Mouse (Mus musculus): Measurements from ENCODE around the gene Tnnt3.

The Tnnt3 gene

GRCm38 (mm10) chr7:142498575-142498974, at the start of gene Tnnt3:
TSS of gene Tnnt3 (plus strand) at chr7:142498836.
- no peak for DNase-seq (ENCODE audit: low spot score in 2 of 2)

- no peak for DNase-seq (ENCODE audit: low spot score in 2 of 2)
These were observed 49.5 kb upstream of the Tnnt3 start for GRCm38 (mm10) chr7:142449038-142449617.

GRCm38 (mm10) chr7:142454706-142455105, 43.9 kb upstream of the Tnnt3 start:
- DNase-seq (ENCODE audit: low spot score in 2 of 2): no peak

- DNase-seq (ENCODE audit: low spot score in 2 of 2): no peak
These were observed 43.4 kb upstream of the Tnnt3 start for GRCm38 (mm10) chr7:142455251-142455650.

- no peak for DNase-seq (ENCODE audit: low spot score in 2 of 2)
These were observed 41.8 kb upstream of the Tnnt3 start for GRCm38 (mm10) chr7:142456806-142457205.

- DNase-seq (ENCODE audit: low spot score in 2 of 2): no peak
These were observed 41.3 kb upstream of the Tnnt3 start for GRCm38 (mm10) chr7:142457227-142457811.

- no peak for DNase-seq (ENCODE audit: low spot score in 2 of 2)
These were observed 40.6 kb upstream of the Tnnt3 start for GRCm38 (mm10) chr7:142458026-142458425.

- DNase-seq (ENCODE audit: low spot score in 2 of 2): no peak
These were observed 39.8 kb upstream of the Tnnt3 start for GRCm38 (mm10) chr7:142458676-142459298.

GRCm38 (mm10) chr7:142459299-142459691, 39.3 kb upstream of the Tnnt3 start:
- DNase-seq (ENCODE audit: low spot score in 2 of 2): no peak

- no peak for DNase-seq (ENCODE audit: low spot score in 2 of 2)
These were observed 38.0 kb upstream of the Tnnt3 start, which contains the start of gene Lsp1 for GRCm38 (mm10) chr7:142460636-142461077. TSS of gene Lsp1 (plus strand) at chr7:142460809.

- DNase-seq (ENCODE audit: low spot score in 2 of 2): no peak
These were observed 37.2 kb upstream of the Tnnt3 start for GRCm38 (mm10) chr7:142461446-142461845.

GRCm38 (mm10) chr7:142462190-142462589, 36.4 kb upstream of the Tnnt3 start:
- no peak for DNase-seq (ENCODE audit: low spot score in 2 of 2)

GRCm38 (mm10) chr7:142462594-142463078, 36.0 kb upstream of the Tnnt3 start:
- DNase-seq (ENCODE audit: low spot score in 2 of 2): no peak

GRCm38 (mm10) chr7:142470171-142470691, 28.4 kb upstream of the Tnnt3 start:
- no peak for DNase-seq (ENCODE audit: low spot score in 2 of 2)

- no peak for DNase-seq (ENCODE audit: low spot score in 2 of 2)
These were observed 27.7 kb upstream of the Tnnt3 start for GRCm38 (mm10) chr7:142470808-142471413.

- no peak for DNase-seq (ENCODE audit: low spot score in 2 of 2)
These were observed 27.2 kb upstream of the Tnnt3 start for GRCm38 (mm10) chr7:142471414-142471861.

- no peak for DNase-seq (ENCODE audit: low spot score in 2 of 2)
These were observed 26.6 kb upstream of the Tnnt3 start for GRCm38 (mm10) chr7:142471884-142472570.

GRCm38 (mm10) chr7:142472936-142473335, 25.7 kb upstream of the Tnnt3 start:
- DNase-seq (ENCODE audit: low spot score in 2 of 2): no peak

- DNase-seq (ENCODE audit: low spot score in 2 of 2): no peak
These were observed 25.2 kb upstream of the Tnnt3 start for GRCm38 (mm10) chr7:142473476-142473875.

- DNase-seq (ENCODE audit: low spot score in 2 of 2): no peak
These were observed 23.8 kb upstream of the Tnnt3 start for GRCm38 (mm10) chr7:142474799-142475198.

GRCm38 (mm10) chr7:142475641-142476040, 23.0 kb upstream of the Tnnt3 start:
- DNase-seq (ENCODE audit: low spot score in 2 of 2): no peak

- no peak for DNase-seq (ENCODE audit: low spot score in 2 of 2)
These were observed 22.4 kb upstream of the Tnnt3 start for GRCm38 (mm10) chr7:142476271-142476670.

Measured in frontal cortex, postnatal 25 days (tissue).